Mouse (Mus musculus) G1E (cell line): ENCODE measurements at regions not wholly inside any gene's neighbourhood (a gene's known extent, or its start where the extent isn't known, plus 50 kb on each side); places are given as distances from the start of the nearest gene placed in this dataset.

Experiments
- CTCF ChIP-seq: IDR thresholded peaks from 2 replicates; pipeline ENCODE4 v1.5.1; 2012; ENCODE audit warnings: low read depth, low read length, inconsistent platforms, mixed read lengths
- GATA1 ChIP-seq: IDR thresholded peaks from 2 replicates; pipeline ENCODE4 v1.6.1; 2012; ENCODE audit warnings: borderline replicate concordance, low read length, inconsistent platforms, mixed read lengths
- POLR2AphosphoS5 ChIP-seq: IDR thresholded peaks from 2 replicates; pipeline ENCODE4 v1.6.1; 2012; ENCODE audit warnings: low read depth, low read length, inconsistent platforms; ENCODE audit not compliant: insufficient replicate concordance
- TAL1 ChIP-seq: conservative IDR thresholded peaks from 2 replicates; pipeline ENCODE4 v1.6.1; 2012; ENCODE audit warnings: low read depth, low read length, inconsistent platforms, mixed read lengths

- TF ChIP-seq CTCF, result no peak
- TF ChIP-seq POLR2AphosphoS5, result no peak
- no peak for TF ChIP-seq TAL1
- TF ChIP-seq GATA1, result no peak
These were observed 243.1 kb downstream of the Vps13c start for GRCm38 (mm10) chr9:68083341-68083740.
